Mouse (Mus musculus): Measurements from ENCODE around the gene Rpp21. TPM values are rescaled to one million over a fixed set of nuclear protein-coding genes. Genes with fewer than 3 reads are reported as not detected.
A peak's percentile ranks its signal among the peaks of the same experiment; 100 is the strongest.
"Not testable (repeated sequence)": the region's sequence is repeated elsewhere in the genome, so short reads cannot be mapped to it uniquely, and the experiment has no call there.

The Rpp21 gene
- polyA plus RNA-seq, 1 experiment from 2014 or later: 111 TPM

GRCm38 (mm10) chr17:36248886-36249285 lies 9.0 kb downstream of the Rpp21 start:
- 18% methylated on average over 33 of the region's 33 CpGs for WGBS
- H3K27ac ChIP-seq (replicated peaks in 1 of 2; ENCODE audit: control insufficient read depth in 1 of 2, insufficient read depth in 1 of 2, low read depth in 2 of 2, low read length in 2 of 2): no peak overlapping the region
- H3K4me1 ChIP-seq (ENCODE audit: control insufficient read depth in 2 of 2, insufficient read depth in 2 of 2, low read length in 2 of 2): peaks cover 0 to 3% of the 10 kb centered on the region in 2 experiments; a peak in 1 of 4 replicates
- H3K9me3 ChIP-seq (ENCODE audit: control insufficient read depth, low read length): no peaks in the 10 kb centered on the region
- no peaks in the 10 kb centered on the region for H3K36me3 ChIP-seq (ENCODE audit: control insufficient read depth, insufficient read depth, low read length)
- no peak overlapping the region for H3K9ac ChIP-seq (ENCODE audit: low read length)
- peak overlapping the region in 1 of 2 experiments; percentile 18; a peak in 2 of 4 replicates for H3K4me3 ChIP-seq (ENCODE audit: control insufficient read depth in 1 of 2, insufficient read depth in 1 of 2, low read depth in 1 of 2, low read length in 2 of 2)
- no peak for ATAC-seq (ENCODE audit: insufficient number of reproducible peaks, insufficient read depth, low FRiP score, low read depth)
- peaks cover 21% of the 10 kb centered on the region for H3K27me3 ChIP-seq (ENCODE audit: control insufficient read depth, insufficient read depth, low read length)
- H3K4me2 ChIP-seq (ENCODE audit: low read length): peak overlapping the region; percentile 57

GRCm38 (mm10) chr17:36245741-36246140 lies 12.1 kb downstream of the Rpp21 start:
- no peaks in the 10 kb centered on the region for H3K4me1 ChIP-seq (ENCODE audit: control insufficient read depth in 2 of 2, insufficient read depth in 2 of 2, low read length in 2 of 2)
- no peak for ATAC-seq (ENCODE audit: insufficient number of reproducible peaks, insufficient read depth, low FRiP score, low read depth)
- no peaks in the 10 kb centered on the region for H3K9me3 ChIP-seq (ENCODE audit: control insufficient read depth, low read length)
- no peak overlapping the region for H3K9ac ChIP-seq (ENCODE audit: low read length)
- H3K36me3 ChIP-seq (ENCODE audit: control insufficient read depth, insufficient read depth, low read length): no peaks in the 10 kb centered on the region
- H3K4me3 ChIP-seq (ENCODE audit: control insufficient read depth in 1 of 2, insufficient read depth in 1 of 2, low read depth in 1 of 2, low read length in 2 of 2): no peak overlapping the region
- H3K4me2 ChIP-seq (ENCODE audit: low read length): no peak overlapping the region
- no peak overlapping the region for H3K27ac ChIP-seq (replicated peaks in 1 of 2; ENCODE audit: control insufficient read depth in 1 of 2, insufficient read depth in 1 of 2, low read depth in 2 of 2, low read length in 2 of 2)
- 86% methylated on average over 2 of the region's 2 CpGs for WGBS
- H3K27me3 ChIP-seq (ENCODE audit: control insufficient read depth, insufficient read depth, low read length): peaks cover 21% of the 10 kb centered on the region

- Histone ChIP-seq H3K4me1 (ENCODE audit: control insufficient read depth in 2 of 2, insufficient read depth in 2 of 2, low read length in 2 of 2) (no peaks in the 10 kb centered on the region), H3K4me2 (ENCODE audit: low read length) (no peak overlapping the region), H3K36me3 (ENCODE audit: control insufficient read depth, insufficient read depth, low read length) (no peaks in the 10 kb centered on the region), H3K9ac (ENCODE audit: low read length) (no peak overlapping the region), H3K27ac (replicated peaks in 1 of 2; ENCODE audit: control insufficient read depth in 1 of 2, insufficient read depth in 1 of 2, low read depth in 2 of 2, low read length in 2 of 2) (no peak overlapping the region), H3K27me3 (ENCODE audit: control insufficient read depth, insufficient read depth, low read length) (peaks cover 10% of the 10 kb centered on the region), H3K9me3 (ENCODE audit: control insufficient read depth, low read length) (no peaks in the 10 kb centered on the region), H3K4me3 (ENCODE audit: control insufficient read depth in 1 of 2, insufficient read depth in 1 of 2, low read depth in 1 of 2, low read length in 2 of 2) (no peak overlapping the region)
- ATAC-seq (ENCODE audit: insufficient number of reproducible peaks, insufficient read depth, low FRiP score, low read depth): no peak
- WGBS: 18% methylated on average over 5 of the region's 5 CpGs
These were observed 13.8 kb downstream of the Rpp21 start for GRCm38 (mm10) chr17:36244031-36244430.

- WGBS: 10% methylated on average over 5 of the region's 5 CpGs
- Histone ChIP-seq H3K9ac (ENCODE audit: low read length) (no peak overlapping the region), H3K27ac (replicated peaks in 1 of 2; ENCODE audit: control insufficient read depth in 1 of 2, insufficient read depth in 1 of 2, low read depth in 2 of 2, low read length in 2 of 2) (no peak overlapping the region), H3K36me3 (ENCODE audit: control insufficient read depth, insufficient read depth, low read length) (no peaks in the 10 kb centered on the region), H3K4me1 (ENCODE audit: control insufficient read depth in 2 of 2, insufficient read depth in 2 of 2, low read length in 2 of 2) (peaks cover 5 to 7% of the 10 kb centered on the region in 2 experiments; a peak in 2 of 4 replicates), H3K9me3 (ENCODE audit: control insufficient read depth, low read length) (no peaks in the 10 kb centered on the region), H3K4me3 (ENCODE audit: control insufficient read depth in 1 of 2, insufficient read depth in 1 of 2, low read depth in 1 of 2, low read length in 2 of 2) (no peak overlapping the region), H3K4me2 (ENCODE audit: low read length) (no peak overlapping the region), H3K27me3 (ENCODE audit: control insufficient read depth, insufficient read depth, low read length) (peaks cover 25% of the 10 kb centered on the region)
- ATAC-seq (ENCODE audit: insufficient number of reproducible peaks, insufficient read depth, low FRiP score, low read depth): no peak
These were observed 17.1 kb downstream of the Rpp21 start for GRCm38 (mm10) chr17:36240637-36241213.

GRCm38 (mm10) chr17:36237321-36237921 lies 20.4 kb downstream of the Rpp21 start:
- Histone ChIP-seq H3K9me3 (ENCODE audit: control insufficient read depth, low read length) (no peaks in the 10 kb centered on the region), H3K9ac (ENCODE audit: low read length) (peak overlapping the region; percentile 64), H3K4me3 (ENCODE audit: control insufficient read depth in 1 of 2, insufficient read depth in 1 of 2, low read depth in 1 of 2, low read length in 2 of 2) (peak overlapping the region; percentile 41 to 43), H3K27me3 (ENCODE audit: control insufficient read depth, insufficient read depth, low read length) (peaks cover 41% of the 10 kb centered on the region), H3K4me2 (ENCODE audit: low read length) (peak overlapping the region; percentile 77), H3K36me3 (ENCODE audit: control insufficient read depth, insufficient read depth, low read length) (no peaks in the 10 kb centered on the region), H3K4me1 (ENCODE audit: control insufficient read depth in 2 of 2, insufficient read depth in 2 of 2, low read length in 2 of 2) (peaks cover 5 to 7% of the 10 kb centered on the region in 2 experiments; a peak in 2 of 4 replicates), H3K27ac (replicated peaks in 1 of 2; ENCODE audit: control insufficient read depth in 1 of 2, insufficient read depth in 1 of 2, low read depth in 2 of 2, low read length in 2 of 2) (no peak overlapping the region)
- peak; percentile 43; the same call in 1 of the 2 replicates for ATAC-seq (ENCODE audit: insufficient number of reproducible peaks, insufficient read depth, low FRiP score, low read depth)
- WGBS: 2% methylated on average over 27 of the region's 27 CpGs

- WGBS: 12% methylated on average over 8 of the region's 9 CpGs
- H3K4me2 ChIP-seq (ENCODE audit: low read length); ATAC-seq (ENCODE audit: insufficient number of reproducible peaks, insufficient read depth, low FRiP score, low read depth); H3K36me3 ChIP-seq (ENCODE audit: control insufficient read depth, insufficient read depth, low read length); H3K4me1 ChIP-seq (ENCODE audit: control insufficient read depth in 2 of 2, insufficient read depth in 2 of 2, low read length in 2 of 2); H3K9me3 ChIP-seq (ENCODE audit: control insufficient read depth, low read length); H3K4me3 ChIP-seq (ENCODE audit: control insufficient read depth in 1 of 2, insufficient read depth in 1 of 2, low read depth in 1 of 2, low read length in 2 of 2); H3K27ac ChIP-seq (replicated peaks in 1 of 2; ENCODE audit: control insufficient read depth in 1 of 2, insufficient read depth in 1 of 2, low read depth in 2 of 2, low read length in 2 of 2); H3K9ac ChIP-seq (ENCODE audit: low read length): not testable (repeated sequence)
- H3K27me3 ChIP-seq (ENCODE audit: control insufficient read depth, insufficient read depth, low read length): peaks cover 46% of the 10 kb centered on the region
These were observed 22.6 kb downstream of the Rpp21 start for GRCm38 (mm10) chr17:36235300-36235699.

GRCm38 (mm10) chr17:36233572-36233971 lies 24.3 kb downstream of the Rpp21 start:
- no peak for ATAC-seq (ENCODE audit: insufficient number of reproducible peaks, insufficient read depth, low FRiP score, low read depth)
- WGBS: 69% methylated on average over 5 of the region's 5 CpGs
- H3K4me1 ChIP-seq (ENCODE audit: control insufficient read depth in 2 of 2, insufficient read depth in 2 of 2, low read length in 2 of 2): peaks cover 7% of the 10 kb centered on the region in 2 experiments; a peak in 2 of 4 replicates

More at GRCm38 (mm10) chr17:36233572-36233971, 24.3 kb downstream of the Rpp21 start:
- H3K27me3 ChIP-seq (ENCODE audit: control insufficient read depth, insufficient read depth, low read length): peaks cover 60% of the 10 kb centered on the region
- no peak overlapping the region for H3K27ac ChIP-seq (replicated peaks in 1 of 2; ENCODE audit: control insufficient read depth in 1 of 2, insufficient read depth in 1 of 2, low read depth in 2 of 2, low read length in 2 of 2)
- no peak overlapping the region for H3K9ac ChIP-seq (ENCODE audit: low read length)
- no peak overlapping the region for H3K4me3 ChIP-seq (ENCODE audit: control insufficient read depth in 1 of 2, insufficient read depth in 1 of 2, low read depth in 1 of 2, low read length in 2 of 2)
- no peaks in the 10 kb centered on the region for H3K36me3 ChIP-seq (ENCODE audit: control insufficient read depth, insufficient read depth, low read length)
- H3K4me2 ChIP-seq (ENCODE audit: low read length): no peak overlapping the region
- no peaks in the 10 kb centered on the region for H3K9me3 ChIP-seq (ENCODE audit: control insufficient read depth, low read length)

Data from heart, embryonic 14.5 days (tissue).